Mouse (Mus musculus) spleen, adult 2 months (tissue): Measurements from ENCODE around the gene N6amt1. TPM values are rescaled to one million over a fixed set of nuclear protein-coding genes. Genes with fewer than 3 reads are reported as not detected.

ENCODE experiments used
- DNase-seq, 2 experiments: peaks; one replicate each; pipeline versions ENCODE4 v3.0.0 to v3.0.0-alpha.2; 2012 to 2021; ENCODE audit warnings: low spot score in 2 of 2, low read depth in 1 of 2
- H3K27ac ChIP-seq: fragments of 200-500 bp; 2 replicates; pipeline ENCODE4 v1.5.1; 2012; ENCODE audit warnings: low read length, inconsistent platforms; ENCODE audit not compliant: insufficient read depth
- H3K27me3 ChIP-seq: fragments of 200-500 bp; 2 replicates; pipeline ENCODE4 v1.6.1; 2012; ENCODE audit warnings: mild to moderate bottlenecking, moderate library complexity, low read length, inconsistent platforms; ENCODE audit not compliant: control insufficient read depth, insufficient read depth
- H3K36me3 ChIP-seq: fragments of 200-500 bp; 2 replicates; pipeline ENCODE4 v1.6.1; 2012; ENCODE audit warnings: mild to moderate bottlenecking, low read length, inconsistent platforms; ENCODE audit not compliant: control insufficient read depth, insufficient read depth
- H3K4me1 ChIP-seq: fragments of 200-500 bp; 2 replicates; pipeline ENCODE4 v1.6.1; 2011; ENCODE audit warnings: inconsistent platforms; ENCODE audit not compliant: control insufficient read depth, insufficient read depth, insufficient read length
- H3K4me3 ChIP-seq: fragments of 200-500 bp; 2 replicates; pipeline ENCODE4 v1.5.1; 2011; ENCODE audit warnings: mild to moderate bottlenecking, inconsistent platforms; ENCODE audit not compliant: insufficient read depth, insufficient read length; ENCODE audit errors: extremely low read depth
- CTCF ChIP-seq: fragments of 200-500 bp; IDR thresholded peaks from 2 replicates; pipeline ENCODE4 v1.5.1; 2011; ENCODE audit warnings: mild to moderate bottlenecking, inconsistent platforms; ENCODE audit not compliant: insufficient read depth, insufficient read length, insufficient replicate concordance; ENCODE audit errors: extremely low read depth
- POLR2A ChIP-seq: fragments of 200-500 bp; IDR thresholded peaks from 2 replicates; pipeline ENCODE4 v1.6.1; 2011; ENCODE audit warnings: low read depth, low read length, inconsistent platforms
- WGBS: fragments of 180-500 bp; shearing (Covaris S2); methylation state at CpG from one replicate; pipeline ENCODE4 v1.1.7; 2018; 5-methylcytosine and 5-hydroxymethylcytosine counted together
- polyA plus RNA-seq: library from polyadenylated mRNA; depleted of rRNA; stranded (reverse); fragments of >200 nt; gene quantifications from 2 replicates; pipeline ENCODE4 v1.2.3, GENCODE M21; 2012

N6amt1 gene
- polyA plus RNA-seq, 1 experiment: 5.2 TPM

- H3K27me3 ChIP-seq: no peaks in the 10 kb centered on the region
- TF ChIP-seq POLR2A: no peak
- TF ChIP-seq CTCF: no peak
- no peak for DNase-seq
- no peaks in the 10 kb centered on the region for H3K4me1 ChIP-seq
- WGBS: 82% methylated on average over 5 of the region's 5 CpGs
- H3K4me3 ChIP-seq: no peak overlapping the region
- no peak overlapping the region for H3K27ac ChIP-seq
- H3K36me3 ChIP-seq: no peaks in the 10 kb centered on the region
These were observed 34.3 kb upstream of the N6amt1 start for GRCm38 (mm10) chr16:87319541-87320251.

GRCm38 (mm10) chr16:87320252-87320555 is 33.8 kb upstream of the N6amt1 start:
- Histone ChIP-seq H3K27ac (no peak overlapping the region), H3K4me3 (no peak overlapping the region), H3K4me1 (no peaks in the 10 kb centered on the region), H3K36me3 (no peaks in the 10 kb centered on the region), H3K27me3 (no peaks in the 10 kb centered on the region)
- 87% methylated on average over 2 of the region's 2 CpGs for WGBS
- no peak for DNase-seq
- TF ChIP-seq CTCF: no peak
- no peak for TF ChIP-seq POLR2A

- H3K27ac ChIP-seq: no peak overlapping the region
- DNase-seq: peak in 1 of 2 experiments; percentile 12
- WGBS: 15% methylated on average over 5 of the region's 5 CpGs
- H3K4me3 ChIP-seq: no peak overlapping the region
- TF ChIP-seq POLR2A (no peak), CTCF (no peak)
- no peaks in the 10 kb centered on the region for H3K36me3 ChIP-seq
- no peaks in the 10 kb centered on the region for H3K4me1 ChIP-seq
- H3K27me3 ChIP-seq: no peaks in the 10 kb centered on the region
These were observed 29.4 kb upstream of the N6amt1 start for GRCm38 (mm10) chr16:87324571-87324970.

- no peak overlapping the region for H3K27ac ChIP-seq
- TF ChIP-seq POLR2A (no peak), CTCF (no peak)
- no peak for DNase-seq
- H3K4me3 ChIP-seq: no peak overlapping the region
- 87% methylated on average over 3 of the region's 3 CpGs for WGBS
- no peaks in the 10 kb centered on the region for H3K36me3 ChIP-seq
- H3K4me1 ChIP-seq: no peaks in the 10 kb centered on the region
- H3K27me3 ChIP-seq: no peaks in the 10 kb centered on the region
These were observed 24.0 kb upstream of the N6amt1 start for GRCm38 (mm10) chr16:87329986-87330385.

- Histone ChIP-seq H3K4me3 (no peak overlapping the region), H3K36me3 (no peaks in the 10 kb centered on the region), H3K4me1 (no peaks in the 10 kb centered on the region), H3K27ac (no peak overlapping the region), H3K27me3 (no peaks in the 10 kb centered on the region)
- no peak for TF ChIP-seq POLR2A
- no peak for TF ChIP-seq CTCF
- 81% methylated on average over 3 of the region's 3 CpGs for WGBS
- no peak for DNase-seq
These were observed 19.2 kb upstream of the N6amt1 start for GRCm38 (mm10) chr16:87334756-87335155.

GRCm38 (mm10) chr16:87341043-87341572 is 12.9 kb upstream of the N6amt1 start:
- DNase-seq: no peak
- WGBS: 86% methylated on average over 6 of the region's 6 CpGs
- no peak overlapping the region for H3K27ac ChIP-seq
- TF ChIP-seq CTCF (no peak), POLR2A (no peak)
- H3K4me1 ChIP-seq: no peaks in the 10 kb centered on the region
- H3K27me3 ChIP-seq: no peaks in the 10 kb centered on the region
- no peaks in the 10 kb centered on the region for H3K36me3 ChIP-seq
- no peak overlapping the region for H3K4me3 ChIP-seq

- Histone ChIP-seq H3K36me3 (no peaks in the 10 kb centered on the region), H3K27me3 (no peaks in the 10 kb centered on the region), H3K4me3 (no peak overlapping the region), H3K4me1 (no peaks in the 10 kb centered on the region), H3K27ac (no peak overlapping the region)
- WGBS: 95% methylated on average over 2 of the region's 2 CpGs
- no peak for DNase-seq
- no peak for TF ChIP-seq POLR2A
- no peak for TF ChIP-seq CTCF
These were observed 5.9 kb upstream of the N6amt1 start for GRCm38 (mm10) chr16:87348133-87348532.
